ENCODE assay signal across 17 mouse cellular contexts in genomic region chr14:122479461-122480109, GRCm38 (mm10). TPM values are rescaled to one million over a fixed set of nuclear protein-coding genes. Genes with fewer than 3 reads are reported as not detected.
DNase-seq lines count a peak whose midpoint lies in the region; ATAC-seq and TF ChIP-seq lines count a peak whose summit lies in the region.
"Had no signal": no experiment of that assay in that cellular context is flagged by ENCODE, and none has a peak within 500 bp of the region (broad histone marks: within the 10 kb centered on the region; RNA-seq: fewer than 3 reads in every experiment).

No protein-coding gene starts in this region.

- ATAC-seq in intestine, embryonic 14.5 days (replicated peaks; ENCODE audit: low FRiP score, low TSS enrichment, low read depth) = no peak
- ATAC-seq in intestine, postnatal 0 days = no peak
- no peak for ATAC-seq in forebrain, embryonic 15.5 days (replicated peaks)
- no peak for ATAC-seq in limb, embryonic 14.5 days (ENCODE audit: low FRiP score, low read depth)
- ATAC-seq in neural tube, embryonic 15.5 days (ENCODE audit: low FRiP score) = no peak

- no peak for TF ChIP-seq POLR2A in limb, embryonic 14.5 days (IDR thresholded peaks at IDR 0.05; ENCODE audit: borderline replicate concordance, extremely low read depth, insufficient read depth, insufficient read length)

- no peak overlapping the region for H3K4me3 ChIP-seq in intestine, embryonic 14.5 days (ENCODE audit: low read depth, low read length)
- no peak overlapping the region for H3K4me3 ChIP-seq in intestine, postnatal 0 days (ENCODE audit: low read depth, low read length)
- peak overlapping the region; percentile 59 for H3K4me3 ChIP-seq in forebrain, embryonic 15.5 days
- peak overlapping the region; percentile 58 for H3K4me3 ChIP-seq in limb, embryonic 14.5 days (replicated peaks; ENCODE audit: low read length)
- peak overlapping the region; percentile 47 for H3K4me3 ChIP-seq in neural tube, embryonic 15.5 days (replicated peaks)

- intact Hi-C loops in left cerebral cortex, postnatal 4 days (cut with DNase I) = loop anchor here (5.0 kb wide), 2 partner anchors 252 to 398 kb away; no protein-coding TSS in a partner anchor

- WGBS in intestine, embryonic 14.5 days = 18% methylated on average over 17 of the region's 17 CpGs
- 24% methylated on average over 17 of the region's 17 CpGs for WGBS in intestine, postnatal 0 days
- WGBS in forebrain, embryonic 15.5 days = 17% methylated on average over 17 of the region's 17 CpGs
- 19% methylated on average over 17 of the region's 17 CpGs for WGBS in limb, embryonic 14.5 days
- 20% methylated on average over 17 of the region's 17 CpGs for WGBS in neural tube, embryonic 15.5 days

- H3K9me3 ChIP-seq in intestine, embryonic 14.5 days (ENCODE audit: control insufficient read depth, low read length) = no peaks in the 10 kb centered on the region
- no peaks in the 10 kb centered on the region for H3K9me3 ChIP-seq in intestine, postnatal 0 days (ENCODE audit: control insufficient read depth)
- no peaks in the 10 kb centered on the region for H3K9me3 ChIP-seq in forebrain, embryonic 15.5 days
- H3K9me3 ChIP-seq in limb, embryonic 14.5 days (ENCODE audit: control insufficient read depth, low read length) = no peaks in the 10 kb centered on the region
- no peaks in the 10 kb centered on the region for H3K9me3 ChIP-seq in neural tube, embryonic 15.5 days (replicated peaks)
- H3K9me3 ChIP-seq: embryonic facial prominence, embryonic 13.5 days had no signal

- peaks cover 100% of the 10 kb centered on the region for H3K27me3 ChIP-seq in intestine, embryonic 14.5 days (replicated peaks; ENCODE audit: control insufficient read depth, insufficient read depth, low read length)
- H3K27me3 ChIP-seq in intestine, postnatal 0 days (replicated peaks; ENCODE audit: control insufficient read depth, insufficient read depth, low read length) = peaks cover 98% of the 10 kb centered on the region
- H3K27me3 ChIP-seq in forebrain, embryonic 15.5 days = peaks cover 31% of the 10 kb centered on the region
- H3K27me3 ChIP-seq in limb, embryonic 14.5 days (ENCODE audit: control insufficient read depth, insufficient read depth, low read length) = peaks cover 78% of the 10 kb centered on the region
- peaks cover 55% of the 10 kb centered on the region for H3K27me3 ChIP-seq in neural tube, embryonic 15.5 days (replicated peaks)

- H3K9ac ChIP-seq in intestine, embryonic 14.5 days (ENCODE audit: low read length) = no peak overlapping the region
- no peak overlapping the region for H3K9ac ChIP-seq in intestine, postnatal 0 days (ENCODE audit: low read depth, low read length)
- peak overlapping the region; percentile 34; the same call in 1 of the 2 replicates for H3K9ac ChIP-seq in forebrain, embryonic 15.5 days (replicated peaks)
- peak overlapping the region; percentile 34; the same call in 1 of the 2 replicates for H3K9ac ChIP-seq in limb, embryonic 14.5 days (ENCODE audit: low read depth, low read length, severe bottlenecking)
- no peak overlapping the region for H3K9ac ChIP-seq in neural tube, embryonic 15.5 days (replicated peaks)
- H3K9ac ChIP-seq: embryonic facial prominence, embryonic 13.5 days had no signal

- no peak overlapping the region for H3K27ac ChIP-seq in intestine, embryonic 14.5 days (ENCODE audit: low read depth)
- no peak overlapping the region for H3K27ac ChIP-seq in intestine, postnatal 0 days (ENCODE audit: low read depth, low read length)
- H3K27ac ChIP-seq in forebrain, embryonic 15.5 days (replicated peaks) = 0 out of 2 replicates have a peak overlapping the region, but pooled peaks have one; percentile 29
- no peak overlapping the region for H3K27ac ChIP-seq in limb, embryonic 14.5 days (replicated peaks; ENCODE audit: low read depth, low read length)
- no peak overlapping the region for H3K27ac ChIP-seq in neural tube, embryonic 15.5 days (replicated peaks)
- H3K27ac ChIP-seq: embryonic facial prominence, embryonic 13.5 days had no signal

- DNase-seq in intestine, embryonic 14.5 days (ENCODE audit: low spot score) = peak; percentile 67
- DNase-seq in limb, embryonic 14.5 days (ENCODE audit: low spot score) = no peak
- DNase-seq in urinary bladder, adult 18-20 months (ENCODE audit: low spot score in 2 of 2) = no peak
- no peak for DNase-seq in left cerebral cortex, postnatal 4 days
- DNase-seq in thymus, postnatal 10 days (ENCODE audit: low spot score in 2 of 2) = no peak
- DNase-seq: gastrocnemius, postnatal 36 days; right cerebral cortex, postnatal 14 days had no signal

- no peaks in the 10 kb centered on the region for H3K36me3 ChIP-seq in intestine, embryonic 14.5 days (ENCODE audit: control insufficient read depth, insufficient read depth, low read length)
- H3K36me3 ChIP-seq in intestine, postnatal 0 days (ENCODE audit: control insufficient read depth, insufficient read depth) = no peaks in the 10 kb centered on the region
- no peaks in the 10 kb centered on the region for H3K36me3 ChIP-seq in forebrain, embryonic 15.5 days
- H3K36me3 ChIP-seq in limb, embryonic 14.5 days (ENCODE audit: control insufficient read depth, insufficient read depth, low read length) = no peaks in the 10 kb centered on the region
- no peaks in the 10 kb centered on the region for H3K36me3 ChIP-seq in neural tube, embryonic 15.5 days
- H3K36me3 ChIP-seq: embryonic facial prominence, embryonic 13.5 days had no signal

- TF ChIP-seq CTCF in intestine, postnatal 0 days (IDR thresholded peaks at IDR 0.05; ENCODE audit: low read depth) = no peak

- H3K4me2 ChIP-seq in intestine, embryonic 14.5 days (ENCODE audit: low read length) = no peak overlapping the region
- no peak overlapping the region for H3K4me2 ChIP-seq in intestine, postnatal 0 days (replicated peaks; ENCODE audit: low read depth)
- peak overlapping the region; percentile 68 for H3K4me2 ChIP-seq in forebrain, embryonic 15.5 days (replicated peaks)
- peak overlapping the region; percentile 21; the same call in 1 of the 2 replicates for H3K4me2 ChIP-seq in limb, embryonic 14.5 days (replicated peaks; ENCODE audit: low read depth, low read length, severe bottlenecking)
- H3K4me2 ChIP-seq in neural tube, embryonic 15.5 days = peak overlapping the region; percentile 17; the same call in 1 of the 2 replicates
- H3K4me2 ChIP-seq: embryonic facial prominence, embryonic 13.5 days had no signal

- H3K4me1 ChIP-seq in intestine, embryonic 14.5 days (replicated peaks; ENCODE audit: control insufficient read depth, insufficient read depth, low read length) = peaks cover 12% of the 10 kb centered on the region
- H3K4me1 ChIP-seq in intestine, postnatal 0 days (replicated peaks; ENCODE audit: control insufficient read depth, insufficient read depth, low read length) = no peaks in the 10 kb centered on the region
- H3K4me1 ChIP-seq in forebrain, embryonic 15.5 days = peaks cover 43% of the 10 kb centered on the region
- H3K4me1 ChIP-seq in limb, embryonic 14.5 days (ENCODE audit: control insufficient read depth, insufficient read depth, low read length) = peaks cover 5% of the 10 kb centered on the region; the same call in 1 of the 2 replicates
- peaks cover 27% of the 10 kb centered on the region for H3K4me1 ChIP-seq in neural tube, embryonic 15.5 days

RNA-seq across cellular contexts. Expression of gene Zic2, which starts 4.3 kb away (rescaled TPM):
- not detected in 2 replicates for polyA plus RNA-seq in intestine, embryonic 14.5 days (2014; fragmentation: Nextera tagmentation; extraction: Ambion mirVana)
- not detected in 2 replicates for polyA plus RNA-seq in intestine, postnatal 0 days (2015; fragmentation: Nextera tagmentation; extraction: Ambion mirVana)
- 8.4 and 9.3 TPM in 2 replicates for polyA plus RNA-seq in forebrain, embryonic 15.5 days (2015; fragmentation: Nextera tagmentation; extraction: Ambion mirVana)
- 4.0 and 6.0 TPM in 2 replicates for polyA plus RNA-seq in limb, embryonic 14.5 days (2012; rRNA removed)
- polyA plus RNA-seq in limb, embryonic 14.5 days (2014; fragmentation: Nextera tagmentation; extraction: Ambion mirVana) = 0.80 and 1.1 TPM in 2 replicates
- 5.1 and 6.8 TPM in 2 replicates for polyA plus RNA-seq in neural tube, embryonic 15.5 days (2015; fragmentation: Nextera tagmentation; extraction: Ambion mirVana)
- total RNA-seq in left cerebral cortex, postnatal 4 days (2021) = 10 to 100 TPM; 22.4 to 24.1 TPM
- total RNA-seq: gastrocnemius, postnatal 36 days; heart, postnatal 25 days; monocyte, adult 5-6 weeks had no signal
- polyA plus RNA-seq: large intestine, adult 2 months; liver, embryonic 16.5 days; stomach, embryonic 16.5 days had no signal

RNA-seq across cellular contexts. Expression of gene Gm10837, which starts 10.8 kb away (rescaled TPM):
- polyA plus RNA-seq in intestine, embryonic 14.5 days (2014; fragmentation: Nextera tagmentation; extraction: Ambion mirVana) = not detected in 2 replicates
- not detected in 2 replicates for polyA plus RNA-seq in intestine, postnatal 0 days (2015; fragmentation: Nextera tagmentation; extraction: Ambion mirVana)
- polyA plus RNA-seq in forebrain, embryonic 15.5 days (2015; fragmentation: Nextera tagmentation; extraction: Ambion mirVana) = 0.57 and 0.63 TPM in 2 replicates
- polyA plus RNA-seq in limb, embryonic 14.5 days (2012; rRNA removed) = not detected in 2 replicates
- 0.12 TPM in 1 of 2 replicates, not detected in the other for polyA plus RNA-seq in limb, embryonic 14.5 days (2014; fragmentation: Nextera tagmentation; extraction: Ambion mirVana)
- 0.23 and 0.27 TPM in 2 replicates for polyA plus RNA-seq in neural tube, embryonic 15.5 days (2015; fragmentation: Nextera tagmentation; extraction: Ambion mirVana)
- under 1 TPM in 1 of 2 experiments, not detected in 1; 0.40 TPM for total RNA-seq in left cerebral cortex, postnatal 4 days (2021)
- total RNA-seq: adrenal gland, postnatal 4 days; gastrocnemius, postnatal 36 days; heart, postnatal 25 days; monocyte, adult 5-6 weeks had no signal
- polyA plus RNA-seq: embryonic facial prominence, embryonic 13.5 days; large intestine, adult 2 months; liver, embryonic 16.5 days; stomach, embryonic 16.5 days had no signal

RNA-seq across cellular contexts. Expression of gene Zic5, which starts 14.1 kb away (rescaled TPM):
- polyA plus RNA-seq in intestine, embryonic 14.5 days (2014; fragmentation: Nextera tagmentation; extraction: Ambion mirVana) = not detected in 2 replicates
- polyA plus RNA-seq in intestine, postnatal 0 days (2015; fragmentation: Nextera tagmentation; extraction: Ambion mirVana) = not detected in 2 replicates
- 14.2 and 15.2 TPM in 2 replicates for polyA plus RNA-seq in forebrain, embryonic 15.5 days (2015; fragmentation: Nextera tagmentation; extraction: Ambion mirVana)
- polyA plus RNA-seq in limb, embryonic 14.5 days (2012; rRNA removed) = 0.47 and 1.3 TPM in 2 replicates
- polyA plus RNA-seq in limb, embryonic 14.5 days (2014; fragmentation: Nextera tagmentation; extraction: Ambion mirVana) = 0.76 and 0.94 TPM in 2 replicates
- polyA plus RNA-seq in neural tube, embryonic 15.5 days (2015; fragmentation: Nextera tagmentation; extraction: Ambion mirVana) = 3.9 and 6.2 TPM in 2 replicates
- 1 to 10 TPM; 3.9 to 5.1 TPM for total RNA-seq in left cerebral cortex, postnatal 4 days (2021)
- total RNA-seq: gastrocnemius, postnatal 36 days; heart, postnatal 25 days had no signal
- polyA plus RNA-seq: large intestine, adult 2 months; liver, embryonic 16.5 days; stomach, embryonic 16.5 days had no signal

RNA-seq across cellular contexts. Expression of gene Gm5089, which starts 28.7 kb away (rescaled TPM):
- not detected in 2 replicates for polyA plus RNA-seq in intestine, embryonic 14.5 days (2014; fragmentation: Nextera tagmentation; extraction: Ambion mirVana)
- polyA plus RNA-seq in intestine, postnatal 0 days (2015; fragmentation: Nextera tagmentation; extraction: Ambion mirVana) = not detected in 2 replicates
- 0.74 and 0.75 TPM in 2 replicates for polyA plus RNA-seq in forebrain, embryonic 15.5 days (2015; fragmentation: Nextera tagmentation; extraction: Ambion mirVana)
- polyA plus RNA-seq in limb, embryonic 14.5 days (2012; rRNA removed) = not detected in 2 replicates
- polyA plus RNA-seq in limb, embryonic 14.5 days (2014; fragmentation: Nextera tagmentation; extraction: Ambion mirVana) = 0.25 TPM in 1 of 2 replicates, not detected in the other
- 0.14 and 0.60 TPM in 2 replicates for polyA plus RNA-seq in neural tube, embryonic 15.5 days (2015; fragmentation: Nextera tagmentation; extraction: Ambion mirVana)
- total RNA-seq in left cerebral cortex, postnatal 4 days (2021) = under 1 TPM; 0.28 to 0.50 TPM
- total RNA-seq: adrenal gland, postnatal 4 days; gastrocnemius, postnatal 36 days; heart, postnatal 25 days; monocyte, adult 5-6 weeks had no signal
- polyA plus RNA-seq: large intestine, adult 2 months; liver, embryonic 16.5 days; stomach, embryonic 16.5 days had no signal

RNA-seq across cellular contexts. Expression of gene Pcca, which starts 54.5 kb away (rescaled TPM):
- polyA plus RNA-seq in intestine, embryonic 14.5 days (2014; fragmentation: Nextera tagmentation; extraction: Ambion mirVana) = 21.5 and 24.6 TPM in 2 replicates
- 5.9 and 7.7 TPM in 2 replicates for polyA plus RNA-seq in intestine, postnatal 0 days (2015; fragmentation: Nextera tagmentation; extraction: Ambion mirVana)
- polyA plus RNA-seq in forebrain, embryonic 15.5 days (2015; fragmentation: Nextera tagmentation; extraction: Ambion mirVana) = 21.9 and 25.2 TPM in 2 replicates
- 11.4 and 15.7 TPM in 2 replicates for polyA plus RNA-seq in limb, embryonic 14.5 days (2012; rRNA removed)
- polyA plus RNA-seq in limb, embryonic 14.5 days (2014; fragmentation: Nextera tagmentation; extraction: Ambion mirVana) = 17.3 and 18.1 TPM in 2 replicates
- 27.5 and 28.1 TPM in 2 replicates for polyA plus RNA-seq in neural tube, embryonic 15.5 days (2015; fragmentation: Nextera tagmentation; extraction: Ambion mirVana)
- total RNA-seq in left cerebral cortex, postnatal 4 days (2021) = 10 to 100 TPM; 26.1 to 29.5 TPM

Comparison
In these comparisons a context has a peak if more than half of its experiments do, and no peak if none do; other contexts are left out.
1. H3K4me2 ChIP-seq: peak in forebrain, embryonic 15.5 days (single experiment), limb, embryonic 14.5 days (single experiment) and neural tube, embryonic 15.5 days (single experiment); none in intestine, embryonic 14.5 days (single experiment) and intestine, postnatal 0 days (single experiment).
2. H3K4me3 ChIP-seq: peak in forebrain, embryonic 15.5 days (single experiment), limb, embryonic 14.5 days (single experiment) and neural tube, embryonic 15.5 days (single experiment); none in intestine, embryonic 14.5 days (single experiment) and intestine, postnatal 0 days (single experiment).
3. H3K9ac ChIP-seq: peak in forebrain, embryonic 15.5 days (single experiment) and limb, embryonic 14.5 days (single experiment); none in intestine, embryonic 14.5 days (single experiment), intestine, postnatal 0 days (single experiment) and neural tube, embryonic 15.5 days (single experiment).